Mouse (Mus musculus) erythroblast, embryonic 14.5 days (primary cell): ENCODE data around the gene Umps.

ENCODE experiments used
- GATA1 ChIP-seq: IDR thresholded peaks from 2 replicates; pipeline ENCODE4 v1.6.1; 2012; ENCODE audit warnings: low read length, inconsistent platforms, mixed read lengths
- TAL1 ChIP-seq: IDR thresholded peaks from 3 replicates; pipeline ENCODE4 v1.6.1; 2012; ENCODE audit warnings: low read length, inconsistent platforms, mixed read lengths

- no peak for TF ChIP-seq GATA1
- no peak for TF ChIP-seq TAL1
Measured at GRCm38 (mm10) chr16:33927263-33927824, 39.5 kb downstream of the Umps start.
